Mouse (Mus musculus) CH12.LX (cell line): Measurements from ENCODE around the gene Hltf. TPM values are rescaled to one million over a fixed set of nuclear protein-coding genes. Genes with fewer than 3 reads are reported as not detected.

Source experiments
- DNase-seq: peaks from one replicate; pipeline ENCODE4 v3.0.0-alpha.2; 2013; ENCODE audit errors: extremely low read depth
- H3K27ac ChIP-seq: 2 replicates; pipeline ENCODE4 v1.5.1; 2012; ENCODE audit warnings: low read depth, mild to moderate bottlenecking, control low read depth, moderate library complexity; ENCODE audit not compliant: insufficient read depth
- H3K27me3 ChIP-seq: replicated peaks from 2 replicates; pipeline ENCODE3; 2012; ENCODE audit warnings: inconsistent platforms
- H3K36me3 ChIP-seq, 2 experiments: replicated peaks in 1 of 2; 2 replicates each; pipeline versions ENCODE3 to v1.6.1; 2012; ENCODE audit warnings: inconsistent platforms in 1 of 2, low read length in 1 of 2, mild to moderate bottlenecking in 1 of 2, mixed read lengths in 1 of 2, moderate library complexity in 1 of 2; ENCODE audit not compliant: control insufficient read depth in 1 of 2, insufficient read depth in 1 of 2
- H3K4me1 ChIP-seq, 2 experiments: 2 replicates each; pipeline ENCODE4 v1.6.1; 2012; ENCODE audit warnings: inconsistent platforms in 1 of 2, moderate library complexity in 1 of 2; ENCODE audit not compliant: insufficient read depth in 2 of 2, control insufficient read depth in 1 of 2
- H3K4me2 ChIP-seq: 2 replicates; pipeline ENCODE4 v1.6.1; 2012; ENCODE audit warnings: low read depth, mild to moderate bottlenecking, control low read depth; ENCODE audit not compliant: poor library complexity, insufficient read depth, severe bottlenecking
- H3K4me3 ChIP-seq, 3 experiments: fragments of 150-350 bp in 1 of 3; sonication (generic) in 1 of 3; replicated peaks in 1 of 3; 2 replicates each; pipeline versions ENCODE3 to v1.5.1; 2011 to 2012; ENCODE audit warnings: low read depth in 2 of 3, low read length in 2 of 3, mild to moderate bottlenecking in 2 of 3, moderate library complexity in 2 of 3, control low read depth in 1 of 3, improper control_type of control experiment in 1 of 3, inconsistent platforms in 1 of 3, mixed read lengths in 1 of 3; ENCODE audit not compliant: poor library complexity in 1 of 3
- H3K79me2 ChIP-seq: replicated peaks from 2 replicates; pipeline ENCODE4 v1.6.1; 2012; ENCODE audit warnings: mild to moderate bottlenecking, moderate library complexity; ENCODE audit not compliant: control insufficient read depth, poor library complexity, insufficient read depth, severe bottlenecking; ENCODE audit errors: extremely low read depth
- H3K9ac ChIP-seq: 2 replicates; pipeline ENCODE4 v1.6.1; 2012; ENCODE audit warnings: low read depth, mild to moderate bottlenecking, control low read depth, moderate library complexity; ENCODE audit not compliant: insufficient read depth
- H3K9me3 ChIP-seq: replicated peaks from 2 replicates; pipeline ENCODE3; 2012; ENCODE audit warnings: low read length, inconsistent platforms, mixed read lengths
- BHLHE40 ChIP-seq: IDR thresholded peaks from 2 replicates; pipeline ENCODE4 v1.6.1; 2011; ENCODE audit warnings: mild to moderate bottlenecking, low read depth, low read length, improper control_type of control experiment
- CHD1 ChIP-seq: IDR thresholded peaks from 2 replicates; pipeline ENCODE4 v1.6.1; 2012; ENCODE audit warnings: low read depth, low read length, improper control_type of control experiment, inconsistent platforms
- CTCF ChIP-seq, 2 experiments: IDR thresholded peaks in 1 of 2; conservative IDR thresholded peaks in 1 of 2; 2 replicates each; pipeline ENCODE4 v1.5.1; 2011 to 2012; ENCODE audit warnings: low read depth in 2 of 2, low read length in 2 of 2, improper control_type of control experiment in 1 of 2, inconsistent platforms in 1 of 2, mild to moderate bottlenecking in 1 of 2, moderate library complexity in 1 of 2
- E2F4 ChIP-seq: IDR thresholded peaks from 2 replicates; pipeline ENCODE4 v1.6.1; 2011; ENCODE audit warnings: low read depth, low read length, improper control_type of control experiment; ENCODE audit not compliant: insufficient replicate concordance
- ELF1 ChIP-seq: IDR thresholded peaks from 2 replicates; pipeline ENCODE4 v1.6.1; 2014; ENCODE audit warnings: low read depth, mild to moderate bottlenecking, inconsistent platforms, low read length, improper control_type of control experiment
- EP300 ChIP-seq: IDR thresholded peaks from 2 replicates; pipeline ENCODE4 v1.6.1; 2011; ENCODE audit warnings: low read length, improper control_type of control experiment
- ETS1 ChIP-seq: conservative IDR thresholded peaks from 2 replicates; pipeline ENCODE4 v1.6.1; 2012; ENCODE audit warnings: low read depth, mild to moderate bottlenecking, inconsistent platforms, low read length, improper control_type of control experiment, moderate library complexity
- JUN ChIP-seq: IDR thresholded peaks from 2 replicates; pipeline ENCODE4 v1.6.1; 2011; ENCODE audit warnings: low read depth, mild to moderate bottlenecking, low read length, improper control_type of control experiment, moderate library complexity; ENCODE audit not compliant: insufficient read depth
- JUND ChIP-seq: conservative IDR thresholded peaks from 2 replicates; pipeline ENCODE4 v1.6.1; 2011; ENCODE audit warnings: low read depth, low read length, improper control_type of control experiment
- MAFK ChIP-seq: IDR thresholded peaks from 2 replicates; pipeline ENCODE4 v1.6.1; 2011; ENCODE audit warnings: low read length, improper control_type of control experiment; ENCODE audit not compliant: insufficient replicate concordance
- MAX ChIP-seq: IDR thresholded peaks from 2 replicates; pipeline ENCODE4 v1.6.1; 2011; ENCODE audit warnings: low read length, improper control_type of control experiment
- MAZ ChIP-seq: IDR thresholded peaks from 2 replicates; pipeline ENCODE4 v1.6.1; 2012; ENCODE audit warnings: low read depth, mild to moderate bottlenecking, inconsistent platforms, low read length, improper control_type of control experiment, moderate library complexity
- MXI1 ChIP-seq: IDR thresholded peaks from 2 replicates; pipeline ENCODE4 v1.6.1; 2011; ENCODE audit warnings: mild to moderate bottlenecking, low read depth, low read length, improper control_type of control experiment
- MYC ChIP-seq: IDR thresholded peaks from 2 replicates; pipeline ENCODE4 v1.6.1; 2011; ENCODE audit warnings: low read depth, mild to moderate bottlenecking, improper control_type of control experiment, low read length
- NELFE ChIP-seq: IDR thresholded peaks from 2 replicates; pipeline ENCODE4 v1.6.1; 2011; ENCODE audit warnings: low read depth, low read length, improper control_type of control experiment
- PAX5 ChIP-seq: IDR thresholded peaks from 2 replicates; pipeline ENCODE4 v1.6.1; 2012; ENCODE audit warnings: low read length, inconsistent platforms, mixed read lengths
- POLR2A ChIP-seq: IDR thresholded peaks from 2 replicates; pipeline ENCODE4 v1.6.1; 2011; ENCODE audit warnings: low read depth, mild to moderate bottlenecking, improper control_type of control experiment, low read length
- RCOR1 ChIP-seq: conservative IDR thresholded peaks from 2 replicates; pipeline ENCODE4 v1.6.1; 2012; ENCODE audit warnings: low read depth, mild to moderate bottlenecking, inconsistent platforms, low read length, improper control_type of control experiment
- SIN3A ChIP-seq: IDR thresholded peaks from 2 replicates; pipeline ENCODE4 v1.6.1; 2012; ENCODE audit warnings: low read length, improper control_type of control experiment, inconsistent platforms
- UBTF ChIP-seq: IDR thresholded peaks from 2 replicates; pipeline ENCODE4 v1.6.1; 2012; ENCODE audit warnings: low read depth, mild to moderate bottlenecking, inconsistent platforms, low read length, improper control_type of control experiment, moderate library complexity
- USF1 ChIP-seq: IDR thresholded peaks from 2 replicates; pipeline ENCODE4 v1.6.1; 2014; ENCODE audit warnings: low read depth, mild to moderate bottlenecking, inconsistent platforms, low read length, improper control_type of control experiment
- ZKSCAN1 ChIP-seq: IDR thresholded peaks from 2 replicates; pipeline ENCODE4 v1.6.1; 2012; ENCODE audit warnings: low read depth, inconsistent platforms, low read length, improper control_type of control experiment, borderline replicate concordance
- ZMIZ1 ChIP-seq: IDR thresholded peaks from 2 replicates; pipeline ENCODE4 v1.6.1; 2012; ENCODE audit warnings: low read depth, mild to moderate bottlenecking, inconsistent platforms, low read length, improper control_type of control experiment
- ZNF384 ChIP-seq: IDR thresholded peaks from 2 replicates; pipeline ENCODE4 v1.6.1; 2012; ENCODE audit warnings: low read depth, low read length, improper control_type of control experiment, inconsistent platforms
- dilution Hi-C: fragments of 300-500 bp; cut with MboI; formaldehyde crosslinking; loops from 2 replicates; pipeline ENCODE4 v1.14.3; 2020; ENCODE audit warnings: low sequenced_read_pairs; ENCODE audit not compliant: extremely low pct_unique_long_range_greater_than_20kb, extremely low pct_ligation_motif_present
- in situ Hi-C: fragments of 300-500 bp; cut with MboI; formaldehyde crosslinking; loops from 3 replicates; pipeline ENCODE4 v1.14.3; 2019; ENCODE audit warnings: low sequenced_read_pairs, low pct_ligation_motif_present, low pct_unique_long_range_greater_than_20kb, mixed read lengths
- polyA plus RNA-seq: library from polyadenylated mRNA; unstranded; fragments of >175 nt; gene quantifications from 2 replicates; pipeline ENCODE4 v1.2.1, GENCODE M21; 2012; ENCODE audit warnings: low read depth; ENCODE audit not compliant: insufficient read length
- total RNA-seq, 2 experiments: library from RNA; depleted of rRNA; stranded (reverse); fragments of 300-350 nt in 1 of 2; fragments of >200 nt in 1 of 2; gene quantifications; 2 replicates each; pipeline ENCODE4 v1.2.3; 2012 to 2014

Hltf gene
- total and polyA plus RNA-seq, 3 experiments, result 18.9 to 37.1 (median 19.4) TPM

GRCm38 (mm10) chr3:20147647-20148046 is 90.0 kb downstream of the Hltf start:
- Histone ChIP-seq H3K4me1 (peaks cover 0 to 2% of the 10 kb centered on the region in 2 experiments; a peak in 1 of 4 replicates), H3K4me3 (no peak overlapping the region), H3K9me3 (no peaks in the 10 kb centered on the region), H3K27me3 (no peaks in the 10 kb centered on the region), H3K4me2 (no peak overlapping the region), H3K79me2 (no peaks in the 10 kb centered on the region)
- dilution Hi-C loops, result no loop called here
- in situ Hi-C loops, result no loop called here
- TF ChIP-seq PAX5 (no peak), ZMIZ1 (no peak), ZNF384 (no peak), BHLHE40 (no peak), UBTF (no peak), ZKSCAN1 (no peak), SIN3A (no peak), CHD1 (no peak), NELFE (no peak), MYC (no peak), ETS1 (no peak), CTCF (conservative IDR thresholded peaks at IDR 0.05 in 1 of 2, IDR thresholded peaks at IDR 0.05 in 1 of 2; ENCODE audit: low read depth in 2 of 2, low read length in 2 of 2) (no peak), USF1 (no peak), RCOR1 (no peak), MAX (no peak), MXI1 (no peak), ELF1 (no peak), EP300 (no peak), JUN (no peak)
- TF ChIP-seq, all 38 proteins: peak for 0
- no peak overlapping the region for H3K9ac ChIP-seq
- H3K36me3 ChIP-seq, result peaks cover 19 to 55% of the 10 kb centered on the region in 2 experiments
- no peak overlapping the region for H3K27ac ChIP-seq
- no peak for DNase-seq

- in situ Hi-C loops, result no loop called here
- Histone ChIP-seq H3K36me3 (peaks cover 19 to 49% of the 10 kb centered on the region in 2 experiments), H3K79me2 (no peaks in the 10 kb centered on the region; the same call in 1 of the 2 replicates), H3K27ac (no peak overlapping the region), H3K4me1 (peaks cover 0 to 7% of the 10 kb centered on the region in 2 experiments; a peak in 1 of 4 replicates), H3K4me2 (no peak overlapping the region), H3K9ac (no peak overlapping the region), H3K4me3 (no peak overlapping the region), H3K9me3 (no peaks in the 10 kb centered on the region), H3K27me3 (no peaks in the 10 kb centered on the region)
- TF ChIP-seq POLR2A, result no peak
- no peak for TF ChIP-seq USF1
- TF ChIP-seq ZMIZ1, result no peak
- no peak for TF ChIP-seq JUND
- no peak for TF ChIP-seq UBTF
- TF ChIP-seq PAX5, result no peak
- no peak for TF ChIP-seq E2F4
- no peak for TF ChIP-seq ELF1
- TF ChIP-seq ZKSCAN1, result no peak
- no peak for TF ChIP-seq NELFE
- no peak for TF ChIP-seq MAZ
- no peak for TF ChIP-seq MAFK
- dilution Hi-C loops, result no loop called here
- DNase-seq, result no peak
Observed at GRCm38 (mm10) chr3:20150511-20150910, 92.9 kb downstream of the Hltf start.
